In the genomic region with DNA sequence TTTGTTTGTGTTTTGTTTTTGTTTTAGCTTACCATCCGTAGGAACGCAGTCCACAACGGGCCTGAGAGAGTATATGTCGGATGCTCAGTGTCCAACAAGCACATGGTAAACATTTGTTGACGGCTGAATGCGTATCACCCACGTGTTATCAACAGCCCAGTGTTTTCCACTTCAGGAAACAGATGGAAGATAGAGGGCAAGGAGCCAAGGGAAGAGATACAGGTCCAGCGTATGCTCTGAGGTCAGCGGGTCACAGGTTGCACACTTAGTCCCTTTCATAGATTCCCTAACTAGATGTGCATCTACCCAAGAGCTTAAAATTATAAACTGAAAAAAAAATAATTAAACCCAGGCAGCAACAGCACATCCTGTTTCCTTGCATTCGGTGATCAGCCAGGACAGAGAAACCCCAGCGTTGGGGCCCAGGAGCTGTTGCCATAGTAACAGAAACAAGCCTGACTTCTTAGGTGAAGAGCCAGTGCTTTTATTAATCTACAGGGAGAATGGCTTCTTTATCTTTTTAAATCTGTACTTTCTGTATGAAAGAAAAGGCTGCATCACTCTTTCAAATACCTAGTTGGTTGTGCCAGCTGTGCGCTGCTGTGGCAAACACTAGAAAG, we compare ENCODE assay signal across 12 mouse cellular contexts.
A peak's percentile ranks its signal among the peaks of the same experiment; 100 is the strongest.
DNase-seq lines count a peak whose midpoint lies in the region; ATAC-seq lines count a peak whose summit lies in the region.
"Had no signal": no experiment of that assay in that cellular context is flagged by ENCODE, and none has a peak within 500 bp of the region (broad histone marks: within the 10 kb centered on the region; RNA-seq: fewer than 3 reads in every experiment).

No protein-coding gene starts in this region.

- H3K4me2 ChIP-seq in hindbrain, embryonic 11.5 days (replicated peaks; ENCODE audit: low read depth, low read length): no peak overlapping the region
- no peak overlapping the region for H3K4me2 ChIP-seq in forebrain, embryonic 14.5 days (ENCODE audit: low read length)

- no peak for ATAC-seq in hindbrain, embryonic 11.5 days (ENCODE audit: low FRiP score)
- ATAC-seq in forebrain, embryonic 14.5 days: no peak
- ATAC-seq: intestine, embryonic 16.5 days had no signal

- peak; percentile 17 for DNase-seq in hindbrain, embryonic 10.5 days (ENCODE audit: low spot score)
- no peak for DNase-seq in hindbrain, embryonic 11.5 days (ENCODE audit: low spot score)
- DNase-seq in R1 (ENCODE audit: low read depth, low spot score): peak; percentile 38
- peak; percentile 62 for DNase-seq in forebrain, embryonic 14.5 days (ENCODE audit: low spot score)
- DNase-seq in midbrain, embryonic 10.5 days (ENCODE audit: low spot score): no peak
- no peak for DNase-seq in urinary bladder, postnatal 36 days (ENCODE audit: low spot score in 2 of 2)
- DNase-seq in ovary, postnatal 10 days (ENCODE audit: low spot score): no peak
- DNase-seq in layer of hippocampus, adult 11-12 months (ENCODE audit: low spot score): no peak
- DNase-seq: cerebellum, adult 11-12 months had no signal

- H3K9ac ChIP-seq in hindbrain, embryonic 11.5 days (ENCODE audit: low read depth, low read length): no peak overlapping the region
- no peak overlapping the region for H3K9ac ChIP-seq in forebrain, embryonic 14.5 days (ENCODE audit: low read length)

- H3K27ac ChIP-seq in hindbrain, embryonic 10.5 days: no peak overlapping the region
- no peak overlapping the region for H3K27ac ChIP-seq in hindbrain, embryonic 11.5 days (ENCODE audit: low read depth, low read length)
- peak overlapping the region; percentile 40; the same call in 1 of the 2 replicates for H3K27ac ChIP-seq in forebrain, embryonic 14.5 days (ENCODE audit: low read depth, low read length)
- peak overlapping the region; percentile 46 for H3K27ac ChIP-seq in midbrain, embryonic 10.5 days (replicated peaks)

- no peaks in the 10 kb centered on the region for H3K36me3 ChIP-seq in hindbrain, embryonic 10.5 days
- H3K36me3 ChIP-seq in hindbrain, embryonic 11.5 days (ENCODE audit: control insufficient read depth, insufficient read depth, low read length): no peaks in the 10 kb centered on the region
- no peaks in the 10 kb centered on the region for H3K36me3 ChIP-seq in forebrain, embryonic 14.5 days (ENCODE audit: control insufficient read depth, insufficient read depth, low read length)
- H3K36me3 ChIP-seq in midbrain, embryonic 10.5 days: no peaks in the 10 kb centered on the region

- H3K9me3 ChIP-seq in hindbrain, embryonic 10.5 days: no peaks in the 10 kb centered on the region
- H3K9me3 ChIP-seq in hindbrain, embryonic 11.5 days (ENCODE audit: control insufficient read depth, low read length): no peaks in the 10 kb centered on the region
- no peaks in the 10 kb centered on the region for H3K9me3 ChIP-seq in forebrain, embryonic 14.5 days (replicated peaks; ENCODE audit: control insufficient read depth, low read length)
- H3K9me3 ChIP-seq in midbrain, embryonic 10.5 days (replicated peaks): no peaks in the 10 kb centered on the region

- no peak overlapping the region for H3K4me3 ChIP-seq in hindbrain, embryonic 10.5 days
- H3K4me3 ChIP-seq in hindbrain, embryonic 11.5 days (ENCODE audit: low read depth, low read length): no peak overlapping the region
- no peak overlapping the region for H3K4me3 ChIP-seq in forebrain, embryonic 14.5 days (ENCODE audit: low read depth, low read length)
- H3K4me3 ChIP-seq in midbrain, embryonic 10.5 days: no peak overlapping the region
- H3K4me3 ChIP-seq: erythroblast, embryonic 14.5 days had no signal

- no peaks in the 10 kb centered on the region for H3K27me3 ChIP-seq in hindbrain, embryonic 10.5 days (ENCODE audit: insufficient read depth, poor library complexity, severe bottlenecking)
- H3K27me3 ChIP-seq in hindbrain, embryonic 11.5 days (ENCODE audit: control insufficient read depth, insufficient read depth, low read length): no peaks in the 10 kb centered on the region
- no peaks in the 10 kb centered on the region for H3K27me3 ChIP-seq in forebrain, embryonic 14.5 days (replicated peaks; ENCODE audit: control insufficient read depth, insufficient read depth, low read length)
- H3K27me3 ChIP-seq in midbrain, embryonic 10.5 days (ENCODE audit: low read depth, poor library complexity, severe bottlenecking): peaks cover 10% of the 10 kb centered on the region; the same call in 1 of the 2 replicates
- H3K27me3 ChIP-seq: CH12.LX had no signal

- H3K4me1 ChIP-seq in hindbrain, embryonic 10.5 days (replicated peaks): peaks cover 36% of the 10 kb centered on the region
- H3K4me1 ChIP-seq in hindbrain, embryonic 11.5 days (replicated peaks; ENCODE audit: control insufficient read depth, insufficient read depth, low read length): no peaks in the 10 kb centered on the region
- H3K4me1 ChIP-seq in forebrain, embryonic 14.5 days (ENCODE audit: control insufficient read depth, insufficient read depth, low read length): peaks cover 18% of the 10 kb centered on the region
- peaks cover 30% of the 10 kb centered on the region for H3K4me1 ChIP-seq in midbrain, embryonic 10.5 days

- 62% methylated on average over 12 of the region's 12 CpGs for WGBS in hindbrain, embryonic 10.5 days
- WGBS in hindbrain, embryonic 11.5 days: 59% methylated on average over 12 of the region's 12 CpGs
- WGBS in forebrain, embryonic 14.5 days: 49% methylated on average over 12 of the region's 12 CpGs
- 71% methylated on average over 12 of the region's 12 CpGs for WGBS in midbrain, embryonic 10.5 days

Comparison
In these comparisons a context has a peak if more than half of its experiments do, and no peak if none do; other contexts are left out.
1. DNase-seq: peak in hindbrain, embryonic 10.5 days (single experiment), R1 (single experiment) and forebrain, embryonic 14.5 days (single experiment); none in hindbrain, embryonic 11.5 days (single experiment), midbrain, embryonic 10.5 days (single experiment), urinary bladder, postnatal 36 days (0 of 2), ovary, postnatal 10 days (single experiment) and layer of hippocampus, adult 11-12 months (single experiment).
2. H3K27ac ChIP-seq: peak in forebrain, embryonic 14.5 days (single experiment) and midbrain, embryonic 10.5 days (single experiment); none in hindbrain, embryonic 10.5 days (single experiment) and hindbrain, embryonic 11.5 days (single experiment).